Mouse (Mus musculus) midbrain, embryonic 11.5 days (tissue): ENCODE results near the gene Prpsap2. TPM values are rescaled to one million over a fixed set of nuclear protein-coding genes. Genes with fewer than 3 reads are reported as not detected.

Experiments
- ATAC-seq: fragments of 200-750 bp; cut with Nextera tagmentation; 2 replicates; pipeline ENCODE4 v1.8.0; 2017; ENCODE audit warnings: moderate TSS enrichment, moderate library complexity; ENCODE audit not compliant: low FRiP score
- DNase-seq: peaks from one replicate; pipeline ENCODE4 v3.0.0; 2015; ENCODE audit warnings: low spot score; ENCODE audit errors: missing footprints
- H3K27ac ChIP-seq: fragments of 300-500 bp; sonication (generic); 2 replicates; pipeline ENCODE4 v1.5.1; 2014; ENCODE audit warnings: low read depth, low read length
- H3K27me3 ChIP-seq: fragments of 300-500 bp; sonication (generic); 2 replicates; pipeline ENCODE4 v1.6.1; 2014; ENCODE audit warnings: mild to moderate bottlenecking, low read length, moderate library complexity, mixed read lengths; ENCODE audit not compliant: control insufficient read depth, insufficient read depth
- H3K36me3 ChIP-seq: fragments of 300-500 bp; sonication (generic); 2 replicates; pipeline ENCODE4 v1.6.1; 2014; ENCODE audit warnings: mild to moderate bottlenecking, low read length, moderate library complexity, mixed read lengths; ENCODE audit not compliant: control insufficient read depth, insufficient read depth
- H3K4me1 ChIP-seq: fragments of 300-500 bp; sonication (generic); 2 replicates; pipeline ENCODE4 v1.6.1; 2014; ENCODE audit warnings: low read length; ENCODE audit not compliant: control insufficient read depth, insufficient read depth
- H3K4me2 ChIP-seq: fragments of 300-500 bp; sonication (generic); 2 replicates; pipeline ENCODE4 v1.6.1; 2014; ENCODE audit warnings: mild to moderate bottlenecking, moderate library complexity
- H3K4me3 ChIP-seq: fragments of 300-500 bp; sonication (generic); 2 replicates; pipeline ENCODE4 v1.5.1; 2014; ENCODE audit warnings: low read depth, low read length
- H3K9ac ChIP-seq: fragments of 300-500 bp; sonication (generic); 2 replicates; pipeline ENCODE4 v1.6.1; 2014; ENCODE audit warnings: low read length
- H3K9me3 ChIP-seq: fragments of 300-500 bp; sonication (generic); 2 replicates; pipeline ENCODE4 v1.6.1; 2016; ENCODE audit warnings: low read length; ENCODE audit not compliant: control insufficient read depth
- WGBS: fragments of 180-500 bp; shearing (Covaris S2); extraction: QIAGEN DNeasy Blood & Tissue Kit; methylation state at CpG from one replicate; pipeline ENCODE4 v1.1.7; 2014; 5-methylcytosine and 5-hydroxymethylcytosine counted together
- polyA plus RNA-seq: library from polyadenylated mRNA; unstranded; fragments of >200 nt; fragmentation: Nextera tagmentation; extraction: Ambion mirVana; gene quantifications from 2 replicates; pipeline ENCODE4 v1.2.1, GENCODE M21; 2014

The Prpsap2 gene
- polyA plus RNA-seq, 1 experiment from 2014 or later: 51.7 TPM

DNA sequence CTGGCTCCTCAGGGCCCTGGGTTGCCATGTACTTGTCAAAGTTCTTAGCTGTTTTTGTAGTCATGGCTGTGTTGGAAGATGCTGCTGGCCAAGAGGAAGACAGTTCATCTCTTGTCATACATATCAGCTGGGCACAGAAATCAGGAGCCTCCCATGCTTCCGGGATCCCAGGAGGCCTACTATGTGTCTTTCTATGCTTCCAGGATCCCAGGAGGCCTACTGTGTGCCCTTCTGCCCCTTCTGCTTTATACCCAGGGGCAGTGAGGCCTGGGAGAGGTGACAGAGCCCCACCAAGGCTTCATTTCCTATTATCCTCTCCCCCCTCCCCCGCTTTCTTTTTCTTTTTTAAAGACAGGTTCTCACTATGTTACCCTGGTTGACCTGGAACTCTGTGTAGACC lies 56.3 kb downstream of the Prpsap2 start:
- Histone ChIP-seq H3K4me3 (no peak overlapping the region), H3K4me2 (no peak overlapping the region), H3K4me1 (peaks cover 7% of the 10 kb centered on the region; the same call in 1 of the 2 replicates), H3K27me3 (no peaks in the 10 kb centered on the region), H3K9me3 (no peaks in the 10 kb centered on the region), H3K9ac (no peak overlapping the region), H3K27ac (no peak overlapping the region), H3K36me3 (no peaks in the 10 kb centered on the region)
- DNase-seq: no peak
- WGBS: 88% methylated on average over 2 of the region's 2 CpGs
- no peak for ATAC-seq

DNA sequence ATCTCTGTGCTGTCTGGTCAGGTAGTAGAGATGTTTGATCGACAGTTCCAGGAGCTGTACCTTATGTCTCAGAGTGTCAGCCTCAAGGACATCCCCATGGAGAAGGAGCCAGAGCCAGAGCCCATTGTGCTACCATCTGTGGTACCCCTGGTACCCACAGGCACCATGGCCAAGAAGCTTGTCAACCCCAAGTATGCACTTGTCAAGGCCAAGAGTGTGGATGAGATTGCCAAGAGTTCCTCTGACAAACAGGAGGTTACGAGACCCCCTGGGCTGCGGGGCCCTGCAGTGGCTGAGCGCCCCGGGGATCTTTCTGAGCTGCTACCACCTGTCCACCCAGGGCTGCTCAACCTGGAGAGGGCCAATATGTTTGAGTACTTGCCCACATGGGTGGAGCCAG lies 59.4 kb downstream of the Prpsap2 start:
- no peak for DNase-seq
- Histone ChIP-seq H3K9ac (no peak overlapping the region), H3K27me3 (no peaks in the 10 kb centered on the region), H3K4me1 (peaks cover 12% of the 10 kb centered on the region; the same call in 1 of the 2 replicates), H3K4me3 (no peak overlapping the region), H3K27ac (no peak overlapping the region), H3K4me2 (no peak overlapping the region), H3K36me3 (no peaks in the 10 kb centered on the region), H3K9me3 (no peaks in the 10 kb centered on the region)
- no peak for ATAC-seq
- WGBS: 93% methylated on average over 5 of the region's 5 CpGs

DNA sequence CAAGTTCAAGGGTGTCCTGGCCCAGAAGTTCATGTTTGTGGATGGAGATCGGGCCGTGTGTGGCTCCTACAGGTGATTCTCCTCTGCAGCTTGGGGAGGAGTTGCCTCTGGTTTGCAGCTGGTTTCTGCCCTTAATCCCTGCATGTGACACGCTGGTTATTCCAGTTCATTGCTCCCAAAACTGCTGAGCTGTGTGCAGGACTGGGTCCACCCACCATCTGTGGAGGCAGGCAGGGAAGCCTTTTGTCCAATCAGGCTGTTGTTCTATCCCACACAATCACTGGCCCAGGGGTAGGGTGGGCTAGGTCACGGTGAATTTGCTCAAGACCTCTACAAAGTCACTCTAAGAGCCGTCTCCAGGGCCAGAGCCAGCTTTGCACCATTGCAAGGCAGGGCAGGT lies 60.2 kb downstream of the Prpsap2 start:
- Histone ChIP-seq H3K4me3 (no peak overlapping the region), H3K27ac (no peak overlapping the region), H3K9ac (no peak overlapping the region), H3K4me2 (no peak overlapping the region), H3K36me3 (no peaks in the 10 kb centered on the region), H3K27me3 (no peaks in the 10 kb centered on the region), H3K4me1 (peaks cover 12% of the 10 kb centered on the region; the same call in 1 of the 2 replicates), H3K9me3 (no peaks in the 10 kb centered on the region)
- ATAC-seq (no peak), DNase-seq (no peak)
- 28% methylated on average over 5 of the region's 5 CpGs for WGBS

DNA sequence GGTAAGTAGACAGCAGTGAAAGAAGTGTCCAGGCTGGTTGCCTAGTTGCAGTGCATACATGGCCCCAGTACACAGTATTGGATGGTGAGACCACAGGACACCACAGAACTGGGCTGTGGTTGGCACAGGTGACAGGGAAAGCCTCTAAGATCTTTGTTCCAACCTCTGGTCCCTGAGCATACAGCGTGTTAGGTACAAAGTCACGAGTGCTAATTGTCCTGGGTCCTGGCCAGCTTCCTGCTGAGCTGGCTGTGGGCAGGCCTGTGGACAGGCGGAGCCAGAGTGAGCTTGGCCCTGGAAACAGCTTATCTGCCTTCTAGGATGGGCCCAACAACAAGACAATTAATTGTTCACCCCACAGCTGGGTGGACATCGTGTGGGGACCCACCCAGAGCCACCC lies 62.0 kb downstream of the Prpsap2 start:
- Histone ChIP-seq H3K9ac (no peak overlapping the region), H3K36me3 (no peaks in the 10 kb centered on the region), H3K27ac (no peak overlapping the region), H3K9me3 (no peaks in the 10 kb centered on the region), H3K4me1 (peaks cover 12% of the 10 kb centered on the region; the same call in 1 of the 2 replicates), H3K4me2 (no peak overlapping the region), H3K4me3 (no peak overlapping the region), H3K27me3 (no peaks in the 10 kb centered on the region)
- WGBS: 70% methylated on average over 4 of the region's 4 CpGs
- DNase-seq (no peak), ATAC-seq (no peak)

DNA sequence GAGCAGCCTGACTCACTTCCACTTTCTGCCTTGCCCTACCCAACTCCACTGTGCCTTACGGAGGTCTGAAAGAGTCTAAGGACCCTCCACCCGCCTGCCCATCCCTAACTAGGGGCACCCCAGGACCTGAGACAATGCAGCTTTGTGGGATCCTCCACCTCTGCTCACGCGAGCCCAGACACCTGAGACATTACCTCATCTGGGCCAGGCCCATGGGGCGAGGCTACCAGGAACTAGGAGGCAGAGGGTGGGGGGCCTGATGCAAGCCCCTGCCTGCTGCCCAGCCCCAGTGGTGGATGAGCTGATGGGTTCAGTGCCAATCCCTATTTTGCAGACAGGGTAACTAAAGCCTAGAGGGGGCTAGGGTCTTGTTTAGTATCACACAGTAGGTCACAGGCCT lies 62.4 kb downstream of the Prpsap2 start:
- Histone ChIP-seq H3K27ac (no peak overlapping the region), H3K27me3 (no peaks in the 10 kb centered on the region), H3K9me3 (no peaks in the 10 kb centered on the region), H3K4me3 (no peak overlapping the region), H3K4me1 (peaks cover 12% of the 10 kb centered on the region; the same call in 1 of the 2 replicates), H3K36me3 (no peaks in the 10 kb centered on the region), H3K9ac (no peak overlapping the region), H3K4me2 (no peak overlapping the region)
- DNase-seq: no peak
- no peak for ATAC-seq
- 90% methylated on average over 5 of the region's 5 CpGs for WGBS

DNA sequence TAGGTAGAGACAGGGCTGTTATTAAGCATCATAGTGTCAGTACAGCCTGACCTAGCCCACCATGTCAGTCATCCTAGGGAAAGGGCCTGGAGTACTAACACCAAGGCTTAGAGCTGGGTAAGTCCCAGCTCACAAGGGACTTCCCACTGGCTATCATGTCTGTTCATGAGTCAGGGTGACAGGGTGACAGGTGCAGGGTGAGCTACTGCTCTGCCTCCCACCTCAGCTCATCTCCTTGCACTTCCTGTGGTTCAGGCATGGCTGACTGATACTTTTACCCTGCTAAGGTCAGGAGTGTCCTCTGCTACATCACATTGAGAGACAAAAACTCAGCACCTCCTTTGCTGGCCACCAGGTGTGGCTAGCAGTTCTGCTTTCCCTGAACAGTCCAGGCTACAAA lies 63.0 kb downstream of the Prpsap2 start:
- DNase-seq (no peak), ATAC-seq (no peak)
- Histone ChIP-seq H3K4me2 (no peak overlapping the region), H3K27me3 (no peaks in the 10 kb centered on the region), H3K4me1 (peaks cover 12% of the 10 kb centered on the region; the same call in 1 of the 2 replicates), H3K36me3 (no peaks in the 10 kb centered on the region), H3K27ac (no peak overlapping the region), H3K4me3 (no peak overlapping the region), H3K9me3 (no peaks in the 10 kb centered on the region), H3K9ac (no peak overlapping the region)

DNA sequence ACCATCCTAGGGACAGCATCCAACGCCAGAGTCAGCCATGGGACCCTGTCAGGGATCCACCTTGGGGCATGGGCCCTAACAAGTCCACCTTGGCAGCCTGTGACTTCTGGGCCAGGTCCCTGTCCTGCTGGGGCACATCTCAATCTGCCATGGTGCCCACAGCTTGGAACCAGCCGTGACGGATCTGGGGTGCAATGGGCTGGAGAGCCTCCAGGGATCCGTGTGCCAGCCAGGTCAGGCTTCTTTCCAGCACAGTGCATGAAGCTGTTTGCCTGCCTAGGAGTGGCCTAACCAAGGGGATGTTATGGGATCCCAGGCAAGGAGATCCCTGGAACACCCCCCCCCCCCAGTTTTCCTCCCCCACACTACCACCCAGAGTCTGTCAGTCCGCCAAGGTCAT lies 68.9 kb downstream of the Prpsap2 start:
- H3K4me3 ChIP-seq: no peak overlapping the region
- H3K4me1 ChIP-seq: no peaks in the 10 kb centered on the region
- no peaks in the 10 kb centered on the region for H3K9me3 ChIP-seq
- 90% methylated on average over 5 of the region's 5 CpGs for WGBS
- H3K27ac ChIP-seq: no peak overlapping the region
- no peaks in the 10 kb centered on the region for H3K36me3 ChIP-seq
- ATAC-seq: no peak
- DNase-seq: no peak
- H3K4me2 ChIP-seq: no peak overlapping the region
- H3K27me3 ChIP-seq: no peaks in the 10 kb centered on the region
- no peak overlapping the region for H3K9ac ChIP-seq

DNA sequence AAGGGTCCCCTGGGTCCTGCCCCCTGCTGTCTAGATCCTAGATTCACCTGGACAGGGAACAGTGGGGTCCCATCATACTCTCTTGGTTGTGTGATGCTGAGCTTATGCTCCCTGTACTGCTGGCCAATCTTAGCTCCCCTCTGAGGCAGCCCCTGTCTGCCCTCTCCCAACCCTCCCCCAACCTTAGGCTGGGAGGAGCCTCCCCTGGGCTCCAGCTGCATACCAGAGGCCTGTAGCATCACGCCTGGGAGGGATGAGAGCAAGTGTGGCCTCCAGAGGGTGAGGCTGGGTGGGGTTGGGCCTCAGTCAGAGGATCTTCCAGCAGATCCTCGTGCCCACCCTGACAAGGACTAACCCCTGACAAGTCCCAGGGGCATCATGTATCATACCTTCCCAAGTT lies 74.3 kb downstream of the Prpsap2 start:
- 60% methylated on average over 2 of the region's 2 CpGs for WGBS
- no peak overlapping the region for H3K27ac ChIP-seq
- no peak overlapping the region for H3K9ac ChIP-seq
- no peak overlapping the region for H3K4me3 ChIP-seq
- H3K36me3 ChIP-seq: no peaks in the 10 kb centered on the region
- H3K27me3 ChIP-seq: peaks cover 27% of the 10 kb centered on the region
- H3K4me2 ChIP-seq: no peak overlapping the region
- ATAC-seq (no peak), DNase-seq (no peak)
- H3K4me1 ChIP-seq: peaks cover 5% of the 10 kb centered on the region; the same call in 1 of the 2 replicates
- no peaks in the 10 kb centered on the region for H3K9me3 ChIP-seq

DNA sequence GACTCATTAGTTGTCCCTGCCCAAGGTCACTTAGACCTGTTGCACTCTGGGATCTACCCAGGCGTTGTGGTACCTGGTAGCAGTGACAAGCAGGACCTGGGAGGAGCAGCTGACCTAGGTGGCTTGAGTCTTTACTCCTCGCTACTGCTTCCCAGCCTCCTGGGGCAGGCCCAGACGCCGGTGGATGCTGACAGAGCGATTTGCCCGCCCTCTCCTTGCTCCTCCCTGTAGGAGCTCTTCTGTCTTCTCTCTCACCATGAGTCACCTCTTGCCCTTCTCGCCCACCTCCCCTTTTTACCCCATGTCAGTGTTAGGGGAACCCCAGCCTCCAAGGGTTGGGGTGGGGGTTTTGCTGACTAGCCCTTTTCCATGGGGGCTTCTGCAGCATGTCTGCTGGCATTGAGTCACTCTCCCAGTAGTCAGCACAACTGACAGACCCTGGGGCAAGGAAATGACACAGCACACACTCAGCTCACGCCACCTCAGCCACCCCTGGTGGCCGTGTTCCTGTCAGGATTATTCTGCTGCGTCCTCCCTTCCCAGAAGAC lies 74.9 kb downstream of the Prpsap2 start:
- ATAC-seq (no peak), DNase-seq (no peak)
- Histone ChIP-seq H3K27me3 (peaks cover 27% of the 10 kb centered on the region), H3K9me3 (no peaks in the 10 kb centered on the region), H3K27ac (no peak overlapping the region), H3K4me1 (peaks cover 5% of the 10 kb centered on the region; the same call in 1 of the 2 replicates), H3K4me2 (no peak overlapping the region), H3K4me3 (no peak overlapping the region), H3K9ac (no peak overlapping the region), H3K36me3 (no peaks in the 10 kb centered on the region)
- WGBS: 45% methylated on average over 10 of the region's 10 CpGs
